Mouse (Mus musculus): ENCODE measurements around the gene Eml6. TPM values are rescaled to one million over a fixed set of nuclear protein-coding genes. Genes with fewer than 3 reads are reported as not detected.

Eml6 gene
- 0.23 and 1.2 TPM in 2 replicates for polyA plus RNA-seq (2011; ENCODE audit: insufficient read depth, insufficient read length, low replicate concordance, missing spikeins)

DNA sequence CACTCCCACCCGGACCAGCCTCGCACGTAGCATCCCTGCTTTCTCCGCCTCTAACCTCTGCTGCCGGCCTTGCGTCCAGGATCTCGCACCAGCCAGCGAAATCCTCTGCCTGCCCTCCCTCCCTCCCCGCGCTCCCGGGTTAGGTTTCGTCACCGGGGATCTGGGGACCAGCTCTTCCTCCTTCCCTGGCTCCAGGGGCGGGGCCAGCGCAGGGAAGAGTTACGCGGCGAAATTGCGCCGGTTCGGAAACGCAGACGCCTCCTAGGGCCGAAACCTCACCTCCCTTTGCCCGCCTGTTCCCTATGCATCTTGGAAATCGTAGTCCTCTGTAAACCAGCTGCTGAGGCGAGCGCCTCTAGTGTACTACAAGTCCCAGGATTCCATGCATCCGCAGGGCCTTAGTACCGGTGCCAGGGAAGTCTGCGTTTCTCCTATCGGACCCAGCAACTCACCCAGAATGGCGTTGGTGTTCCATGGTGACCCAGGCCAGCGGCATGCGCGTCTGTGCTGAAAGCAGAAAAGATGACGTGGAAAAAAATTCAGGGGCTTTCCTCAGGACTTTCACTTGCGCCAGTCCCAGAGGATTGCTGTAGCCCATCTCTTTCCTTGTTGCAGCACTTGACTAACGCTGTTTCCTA lies at the start of gene Eml6:
Gene Eml6 (minus strand): TSS at position 199 of the 638 bp plus-strand sequence.
- peak; percentile 44; the same call in 1 of the 2 replicates for TF ChIP-seq POLR2A (IDR thresholded peaks at IDR 0.05; ENCODE audit: borderline replicate concordance, control insufficient read depth, low read depth, low read length)
- TF ChIP-seq CTCF (IDR thresholded peaks at IDR 0.05; ENCODE audit: control insufficient read depth, insufficient read depth, low read length): no peak
- Histone ChIP-seq H3K27ac (ENCODE audit: control insufficient read depth, insufficient read depth, low read depth, low read length, poor library complexity) (no peak within 1 kb of the TSS), H3K4me1 (ENCODE audit: control insufficient read depth, insufficient read depth, low read length) (no peaks in the 10 kb centered on the region; the same call in 1 of the 2 replicates), H3K4me3 (replicated peaks; ENCODE audit: control insufficient read depth, low read depth, low read length) (peak within 1 kb of the TSS; percentile 88)
- WGBS: under 1% methylated on average over 39 of the region's 39 CpGs

GRCm38 (mm10) chr11:30057299-30057698 lies 31.5 kb upstream of the Eml6 start:
- Histone ChIP-seq H3K27ac (ENCODE audit: control insufficient read depth, insufficient read depth, low read depth, low read length, poor library complexity) (no peak overlapping the region), H3K4me3 (replicated peaks; ENCODE audit: control insufficient read depth, low read depth, low read length) (no peak overlapping the region), H3K4me1 (ENCODE audit: control insufficient read depth, insufficient read depth, low read length) (no peaks in the 10 kb centered on the region)
- TF ChIP-seq CTCF (IDR thresholded peaks at IDR 0.05; ENCODE audit: control insufficient read depth, insufficient read depth, low read length) (peak; percentile 19; the same call in 1 of the 2 replicates), POLR2A (IDR thresholded peaks at IDR 0.05; ENCODE audit: borderline replicate concordance, control insufficient read depth, low read depth, low read length) (no peak)
- 23% methylated on average over 8 of the region's 8 CpGs for WGBS

DNA sequence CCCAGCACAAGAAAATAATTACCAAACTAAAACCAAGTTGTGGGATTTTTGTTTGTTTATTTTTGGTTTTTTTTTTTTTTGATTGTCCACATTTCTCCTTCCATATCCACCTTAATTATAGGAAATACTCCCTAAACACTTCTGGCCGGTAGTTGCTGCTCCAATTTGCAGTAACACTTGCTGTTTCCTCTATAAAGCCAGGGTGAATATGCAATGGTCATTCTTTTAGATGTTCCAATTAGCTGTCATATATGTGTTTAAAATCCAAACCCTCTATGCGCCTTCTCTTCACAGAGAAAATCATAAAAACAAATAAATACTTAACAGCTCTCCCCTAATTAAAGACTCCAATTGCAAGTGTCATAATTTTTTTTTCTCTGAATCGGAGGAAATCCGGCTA lies 689 bp downstream of the Eml6 start:
- no peaks in the 10 kb centered on the region; the same call in 1 of the 2 replicates for H3K4me1 ChIP-seq (ENCODE audit: control insufficient read depth, insufficient read depth, low read length)
- TF ChIP-seq POLR2A (IDR thresholded peaks at IDR 0.05; ENCODE audit: borderline replicate concordance, control insufficient read depth, low read depth, low read length): no peak
- TF ChIP-seq CTCF (IDR thresholded peaks at IDR 0.05; ENCODE audit: control insufficient read depth, insufficient read depth, low read length): no peak
- H3K27ac ChIP-seq (ENCODE audit: control insufficient read depth, insufficient read depth, low read depth, low read length, poor library complexity): no peak overlapping the region
- 5% methylated on average over 4 of the region's 4 CpGs for WGBS
- H3K4me3 ChIP-seq (replicated peaks; ENCODE audit: control insufficient read depth, low read depth, low read length): no peak overlapping the region

DNA sequence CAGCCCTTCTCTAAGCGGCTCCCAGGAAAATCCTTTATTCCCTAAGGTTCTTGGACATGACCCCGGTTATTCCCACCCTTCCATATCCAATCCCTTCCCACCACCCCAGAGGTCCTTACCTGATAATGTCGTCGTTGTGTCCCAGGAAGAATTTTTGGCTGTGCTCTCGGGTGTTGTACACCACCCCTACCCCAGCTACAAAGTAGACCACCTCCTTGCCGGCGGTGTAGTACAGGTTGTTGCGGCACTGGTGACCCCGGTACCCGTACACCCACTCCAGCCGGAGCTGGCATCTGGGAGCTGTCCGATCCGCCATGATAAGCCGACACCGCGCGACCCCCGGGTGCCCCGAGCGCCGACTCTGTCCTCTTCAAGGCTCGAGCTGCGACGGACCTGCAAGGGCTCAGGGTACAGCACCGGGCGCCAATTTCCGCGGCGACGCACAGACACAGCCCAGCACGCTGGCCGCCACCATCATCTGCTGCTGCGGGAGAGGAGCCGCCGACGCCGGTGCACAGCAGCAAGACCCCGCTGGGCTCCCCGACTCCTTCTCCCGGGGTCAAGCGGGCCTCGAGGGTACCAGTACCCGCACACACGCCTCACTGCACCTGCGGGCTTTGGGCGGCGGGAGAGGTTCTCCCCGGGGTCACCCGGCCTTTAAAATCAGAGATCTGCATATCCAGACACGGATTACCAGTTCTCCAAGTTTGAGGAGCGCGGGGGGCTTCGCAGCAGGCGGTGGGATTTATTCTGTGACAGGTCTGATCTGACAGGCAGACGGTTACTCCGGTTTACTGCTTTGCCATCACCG lies 1.4 kb downstream of the Eml6 start:
- 3% methylated on average over 57 of the region's 57 CpGs for WGBS
- H3K4me3 ChIP-seq (replicated peaks; ENCODE audit: control insufficient read depth, low read depth, low read length): peak overlapping the region; percentile 44
- no peak overlapping the region for H3K27ac ChIP-seq (ENCODE audit: control insufficient read depth, insufficient read depth, low read depth, low read length, poor library complexity)
- no peaks in the 10 kb centered on the region; the same call in 1 of the 2 replicates for H3K4me1 ChIP-seq (ENCODE audit: control insufficient read depth, insufficient read depth, low read length)
- TF ChIP-seq POLR2A (IDR thresholded peaks at IDR 0.05; ENCODE audit: borderline replicate concordance, control insufficient read depth, low read depth, low read length): no peak
- no peak for TF ChIP-seq CTCF (IDR thresholded peaks at IDR 0.05; ENCODE audit: control insufficient read depth, insufficient read depth, low read length)

- 59% methylated on average over 2 of the region's 2 CpGs for WGBS
These were observed 39.6 kb downstream of the Eml6 start for GRCm38 (mm10) chr11:29986257-29986656.

GRCm38 (mm10) chr11:29968874-29969273 lies 57.0 kb downstream of the Eml6 start:
- 90% methylated on average over 1 of the region's 1 CpGs for WGBS

More at GRCm38 (mm10) chr11:29986257-29986656, 39.6 kb downstream of the Eml6 start:
- H3K27ac ChIP-seq (ENCODE audit: control insufficient read depth, insufficient read depth, low read depth, low read length, poor library complexity): no peak overlapping the region
- TF ChIP-seq CTCF (IDR thresholded peaks at IDR 0.05; ENCODE audit: control insufficient read depth, insufficient read depth, low read length): no peak
- no peak overlapping the region for H3K4me3 ChIP-seq (replicated peaks; ENCODE audit: control insufficient read depth, low read depth, low read length)
- no peaks in the 10 kb centered on the region for H3K4me1 ChIP-seq (ENCODE audit: control insufficient read depth, insufficient read depth, low read length)

GRCm38 (mm10) chr11:29959366-29959765 lies 66.5 kb downstream of the Eml6 start:
- H3K4me1 ChIP-seq (ENCODE audit: control insufficient read depth, insufficient read depth, low read length): no peaks in the 10 kb centered on the region
- no peak for TF ChIP-seq CTCF (IDR thresholded peaks at IDR 0.05; ENCODE audit: control insufficient read depth, insufficient read depth, low read length)
- TF ChIP-seq POLR2A (IDR thresholded peaks at IDR 0.05; ENCODE audit: borderline replicate concordance, control insufficient read depth, low read depth, low read length): no peak
- no peak overlapping the region for H3K27ac ChIP-seq (ENCODE audit: control insufficient read depth, insufficient read depth, low read depth, low read length, poor library complexity)
- WGBS: 80% methylated on average over 5 of the region's 5 CpGs
- H3K4me3 ChIP-seq (replicated peaks; ENCODE audit: control insufficient read depth, low read depth, low read length): no peak overlapping the region

More at GRCm38 (mm10) chr11:29968874-29969273, 57.0 kb downstream of the Eml6 start:
- TF ChIP-seq POLR2A (IDR thresholded peaks at IDR 0.05; ENCODE audit: borderline replicate concordance, control insufficient read depth, low read depth, low read length) (no peak), CTCF (IDR thresholded peaks at IDR 0.05; ENCODE audit: control insufficient read depth, insufficient read depth, low read length) (no peak)
- no peak overlapping the region for H3K27ac ChIP-seq (ENCODE audit: control insufficient read depth, insufficient read depth, low read depth, low read length, poor library complexity)
- no peaks in the 10 kb centered on the region for H3K4me1 ChIP-seq (ENCODE audit: control insufficient read depth, insufficient read depth, low read length)
- no peak overlapping the region for H3K4me3 ChIP-seq (replicated peaks; ENCODE audit: control insufficient read depth, low read depth, low read length)

DNA sequence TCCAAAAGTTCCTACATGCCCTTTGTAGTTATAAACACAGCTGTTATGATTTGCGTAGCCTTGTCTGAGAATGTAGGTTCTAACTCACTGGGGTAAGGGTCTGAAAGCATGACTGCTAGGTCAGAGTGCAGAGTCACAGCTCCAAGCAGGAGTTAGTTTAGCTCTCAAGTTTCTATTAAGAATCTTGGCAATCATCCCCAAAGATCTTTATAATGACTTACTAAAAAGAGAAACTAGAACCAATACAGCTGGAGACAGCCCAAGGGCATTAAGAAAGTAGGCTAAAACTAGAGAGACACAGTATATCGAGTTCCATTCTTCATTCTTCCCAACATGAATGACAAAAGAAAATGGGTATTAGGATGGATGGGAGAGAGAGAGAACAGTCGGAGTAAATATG lies 81.2 kb downstream of the Eml6 start:
- TF ChIP-seq CTCF (IDR thresholded peaks at IDR 0.05; ENCODE audit: control insufficient read depth, insufficient read depth, low read length) (no peak), POLR2A (IDR thresholded peaks at IDR 0.05; ENCODE audit: borderline replicate concordance, control insufficient read depth, low read depth, low read length) (no peak)
- Histone ChIP-seq H3K4me1 (ENCODE audit: control insufficient read depth, insufficient read depth, low read length) (no peaks in the 10 kb centered on the region), H3K4me3 (replicated peaks; ENCODE audit: control insufficient read depth, low read depth, low read length) (no peak overlapping the region), H3K27ac (ENCODE audit: control insufficient read depth, insufficient read depth, low read depth, low read length, poor library complexity) (no peak overlapping the region)
- 73% methylated on average over 3 of the region's 3 CpGs for WGBS

All from bone marrow, adult 2 months (tissue).